Mouse (Mus musculus) gastrocnemius, postnatal 4 days (tissue): Measurements from ENCODE around the gene Nln. TPM values are rescaled to one million over a fixed set of nuclear protein-coding genes. Genes with fewer than 3 reads are reported as not detected.

Experiments used
- total RNA-seq, 2 experiments: library from RNA; stranded (reverse); gene quantifications; 2 replicates each; pipeline ENCODE4 v1.2.3; 2021

Nln gene
- total RNA-seq, 2 experiments from 2014 or later: 15.3 TPM

Other genes starting within 250 kb of the Nln start
- gene Erbin, start 189.1 kb downstream of the Nln start, total RNA-seq: 10 to 100 TPM; 77.1 to 88.5 TPM
- 1 to 10 TPM; 3.3 to 3.5 TPM for gene Sgtb, start 127 bp upstream of the Nln start, total RNA-seq
- 10 to 100 TPM; 35.1 to 39.7 TPM for gene Trappc13, start 68.9 kb upstream of the Nln start, total RNA-seq
- 10 to 100 TPM; 19.7 to 23.0 TPM for gene Trim23, start 69.2 kb upstream of the Nln start, total RNA-seq
- 10 to 100 TPM in 1 of 2 experiments, 1 to 10 TPM in 1; 6.5 to 10.2 TPM for gene Cenpk, start 119.0 kb upstream of the Nln start, total RNA-seq
- gene Ppwd1, start 119.2 kb upstream of the Nln start, total RNA-seq: 10 to 100 TPM; 11.5 to 13.8 TPM
- gene Adamts6, start 178.2 kb upstream of the Nln start, total RNA-seq: 1 to 10 TPM; 3.2 to 4.4 TPM